Mouse (Mus musculus): Measurements from ENCODE around the gene Gemin2.

- TF ChIP-seq CTCF (IDR thresholded peaks at IDR 0.05; ENCODE audit: control insufficient read depth, insufficient read depth, insufficient read length) (no peak), USF1 (IDR thresholded peaks at IDR 0.05; ENCODE audit: low read depth) (no peak), CEBPB (IDR thresholded peaks at IDR 0.05; ENCODE audit: low read depth) (no peak), MAX (IDR thresholded peaks at IDR 0.05) (no peak)
Observed at GRCm38 (mm10) chr12:59053166-59053565, 40.0 kb downstream of the Gemin2 start.

All from C2C12 (cell line).